Mouse (Mus musculus): ENCODE data around the gene Rnf207. TPM values are rescaled to one million over a fixed set of nuclear protein-coding genes. Genes with fewer than 3 reads are reported as not detected.
A peak's percentile ranks its signal among the peaks of the same experiment; 100 is the strongest.

Rnf207 gene
- total and polyA plus RNA-seq, 2 experiments from 2014 or later = 5.7 to 6.6 TPM

DNA sequence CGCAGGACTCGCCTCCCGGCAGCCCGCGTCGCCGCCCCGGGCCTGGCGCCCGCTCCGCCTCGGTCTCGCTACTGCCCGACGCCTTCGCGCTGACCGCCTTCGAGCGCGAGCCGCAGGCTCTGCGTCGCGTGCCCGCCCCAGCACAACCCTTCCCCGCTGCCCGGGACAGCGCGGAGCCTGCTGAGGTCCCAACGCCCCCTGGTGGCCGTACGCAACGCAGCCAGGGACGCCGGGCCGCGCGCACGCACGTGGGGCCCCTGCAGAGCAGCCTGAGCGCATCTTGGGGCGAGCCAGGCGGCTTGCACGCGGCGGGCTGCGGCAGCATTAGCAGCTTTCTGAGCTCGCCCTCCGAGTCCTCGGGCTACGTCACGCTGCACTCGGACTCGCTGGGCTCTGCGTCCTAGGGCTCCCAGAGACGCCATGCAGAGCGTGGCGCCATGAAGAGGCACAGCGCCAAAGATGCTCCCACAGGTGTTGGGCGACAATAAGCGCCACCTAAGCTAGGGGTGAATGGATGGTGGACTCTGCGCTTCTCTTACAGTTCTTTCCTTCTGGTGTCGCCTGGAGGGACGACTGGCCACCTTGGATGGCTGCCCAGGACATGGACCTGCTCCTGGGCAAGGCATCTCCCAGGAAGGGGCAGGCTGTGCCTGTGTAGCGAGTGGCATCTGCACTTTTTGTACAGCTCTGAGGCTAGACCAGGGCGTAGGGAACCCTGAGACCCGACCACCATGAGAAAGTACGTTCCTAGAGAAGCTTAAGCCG is 35.4 kb downstream of the Rnf207 start:
- Histone ChIP-seq H3K4me2 (ENCODE audit: low read depth, low read length) (peak overlapping the region; percentile 45), H3K27ac (no peak overlapping the region), H3K9me3 (ENCODE audit: low read length) (no peaks in the 10 kb centered on the region), H3K9ac (replicated peaks; ENCODE audit: low read length) (peak overlapping the region; percentile 31; the same call in 1 of the 2 replicates), H3K36me3 (ENCODE audit: insufficient read depth, low read length) (0 out of 2 replicates have a peak, but pooled peaks cover 10% of the 10 kb centered on the region), H3K4me1 (ENCODE audit: insufficient read depth, low read length) (peaks cover 16% of the 10 kb centered on the region), H3K27me3 (ENCODE audit: insufficient read depth, low read length) (peaks cover 43% of the 10 kb centered on the region), H3K4me3 (ENCODE audit: low read length) (peak overlapping the region; percentile 27)
- peak; percentile 67 for TF ChIP-seq CTCF (IDR thresholded peaks at IDR 0.05; ENCODE audit: low read depth)
- ATAC-seq = peak; percentile 80
- 8% methylated on average over 70 of the region's 70 CpGs for WGBS
- peak; percentile 91 for DNase-seq (ENCODE audit: low spot score)

DNA sequence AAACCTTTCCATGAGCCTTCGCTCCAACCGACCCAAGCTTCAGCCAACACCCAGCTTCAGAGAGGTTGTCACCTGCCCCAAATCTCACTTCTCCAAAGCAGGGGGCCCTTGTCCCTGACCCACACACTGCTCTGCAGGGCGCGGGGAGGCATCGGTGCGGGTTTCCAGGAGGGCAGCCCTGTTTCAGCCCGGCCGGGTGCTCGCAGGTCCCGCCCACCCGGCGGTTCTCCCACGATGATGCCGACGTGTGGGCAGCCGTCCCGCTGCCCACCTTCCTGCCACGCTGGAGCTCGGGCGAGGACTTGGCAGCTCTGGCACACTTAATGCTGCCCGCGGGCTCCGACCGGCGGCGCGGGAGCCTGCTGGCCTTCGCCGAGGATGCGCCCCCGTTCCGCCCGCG is 36.1 kb downstream of the Rnf207 start:
- peaks cover 38% of the 10 kb centered on the region for H3K27me3 ChIP-seq (ENCODE audit: insufficient read depth, low read length)
- peak overlapping the region; percentile 31; the same call in 1 of the 2 replicates for H3K9ac ChIP-seq (replicated peaks; ENCODE audit: low read length)
- 0 out of 2 replicates have a peak, but pooled peaks cover 10% of the 10 kb centered on the region for H3K36me3 ChIP-seq (ENCODE audit: insufficient read depth, low read length)
- H3K4me2 ChIP-seq (ENCODE audit: low read depth, low read length) = peak overlapping the region; percentile 45
- H3K4me1 ChIP-seq (ENCODE audit: insufficient read depth, low read length) = peaks cover 10% of the 10 kb centered on the region
- TF ChIP-seq CTCF (IDR thresholded peaks at IDR 0.05; ENCODE audit: low read depth) = no peak
- no peak overlapping the region for H3K27ac ChIP-seq
- ATAC-seq (no peak), DNase-seq (ENCODE audit: low spot score) (no peak)
- peak overlapping the region; percentile 27 for H3K4me3 ChIP-seq (ENCODE audit: low read length)
- H3K9me3 ChIP-seq (ENCODE audit: low read length) = no peaks in the 10 kb centered on the region
- WGBS = 25% methylated on average over 19 of the region's 34 CpGs

DNA sequence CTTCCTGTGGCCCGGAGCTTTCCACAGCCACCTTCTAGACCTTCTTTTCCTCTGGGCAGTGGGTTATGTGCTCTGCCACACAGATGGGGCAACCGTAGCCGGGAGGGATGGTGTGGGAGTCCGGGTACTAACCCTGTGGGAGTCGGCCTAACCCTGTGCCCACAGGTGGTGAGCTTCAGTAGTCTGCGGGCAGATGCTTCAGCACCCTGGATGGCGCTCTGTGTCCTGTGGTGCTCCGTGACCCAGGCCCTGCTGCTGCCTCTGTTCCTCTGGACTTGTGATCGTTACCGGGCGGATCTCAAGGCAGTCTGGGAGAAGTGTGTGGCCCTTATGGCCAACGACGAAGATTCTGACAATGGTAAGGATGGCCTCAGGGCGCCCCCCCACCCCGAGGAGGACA is 37.2 kb downstream of the Rnf207 start:
- H3K4me1 ChIP-seq (ENCODE audit: insufficient read depth, low read length) = peaks cover 10% of the 10 kb centered on the region
- whole genome bisulfite sequencing = 63% methylated on average over 15 of the region's 15 CpGs
- DNase-seq (ENCODE audit: low spot score) (no peak), ATAC-seq (no peak)
- H3K27ac ChIP-seq = no peak overlapping the region
- 0 out of 2 replicates have a peak, but pooled peaks cover 10% of the 10 kb centered on the region for H3K36me3 ChIP-seq (ENCODE audit: insufficient read depth, low read length)
- peaks cover 33% of the 10 kb centered on the region for H3K27me3 ChIP-seq (ENCODE audit: insufficient read depth, low read length)
- H3K9ac ChIP-seq (replicated peaks; ENCODE audit: low read length) = no peak overlapping the region
- no peak for TF ChIP-seq CTCF (IDR thresholded peaks at IDR 0.05; ENCODE audit: low read depth)
- no peaks in the 10 kb centered on the region for H3K9me3 ChIP-seq (ENCODE audit: low read length)
- H3K4me2 ChIP-seq (ENCODE audit: low read depth, low read length) = no peak overlapping the region
- no peak overlapping the region for H3K4me3 ChIP-seq (ENCODE audit: low read length)

DNA sequence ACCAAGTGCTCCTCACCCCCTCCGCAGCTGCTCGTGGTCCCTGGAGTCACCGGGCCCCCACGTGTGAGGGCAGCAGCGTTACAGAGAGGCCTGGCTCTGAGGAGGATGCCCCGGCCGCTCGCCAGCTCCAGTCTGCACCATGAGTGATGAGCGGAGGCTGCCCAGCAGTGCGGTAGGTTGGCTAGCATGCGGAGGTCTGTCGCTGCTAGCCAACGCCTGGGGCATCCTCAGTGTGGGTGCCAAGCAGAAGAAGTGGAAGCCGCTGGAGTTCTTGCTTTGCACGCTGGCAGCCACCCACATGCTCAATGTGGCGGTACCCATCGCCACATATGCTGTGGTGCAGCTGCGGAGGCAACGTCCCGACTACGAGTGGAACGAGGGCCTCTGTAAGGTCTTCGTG is 39.8 kb downstream of the Rnf207 start:
- DNase-seq (ENCODE audit: low spot score) (peak; percentile 71), ATAC-seq (peak; percentile 44)
- 0 out of 2 replicates have a peak, but pooled peaks cover 10% of the 10 kb centered on the region for H3K36me3 ChIP-seq (ENCODE audit: insufficient read depth, low read length)
- peaks cover 22% of the 10 kb centered on the region for H3K27me3 ChIP-seq (ENCODE audit: insufficient read depth, low read length)
- H3K4me2 ChIP-seq (ENCODE audit: low read depth, low read length) = no peak overlapping the region
- H3K27ac ChIP-seq = no peak overlapping the region
- WGBS = 55% methylated on average over 23 of the region's 23 CpGs
- H3K4me3 ChIP-seq (ENCODE audit: low read length) = no peak overlapping the region
- no peak overlapping the region for H3K9ac ChIP-seq (replicated peaks; ENCODE audit: low read length)
- no peak for TF ChIP-seq CTCF (IDR thresholded peaks at IDR 0.05; ENCODE audit: low read depth)
- peaks cover 3% of the 10 kb centered on the region for H3K4me1 ChIP-seq (ENCODE audit: insufficient read depth, low read length)
- H3K9me3 ChIP-seq (ENCODE audit: low read length) = no peaks in the 10 kb centered on the region

DNA sequence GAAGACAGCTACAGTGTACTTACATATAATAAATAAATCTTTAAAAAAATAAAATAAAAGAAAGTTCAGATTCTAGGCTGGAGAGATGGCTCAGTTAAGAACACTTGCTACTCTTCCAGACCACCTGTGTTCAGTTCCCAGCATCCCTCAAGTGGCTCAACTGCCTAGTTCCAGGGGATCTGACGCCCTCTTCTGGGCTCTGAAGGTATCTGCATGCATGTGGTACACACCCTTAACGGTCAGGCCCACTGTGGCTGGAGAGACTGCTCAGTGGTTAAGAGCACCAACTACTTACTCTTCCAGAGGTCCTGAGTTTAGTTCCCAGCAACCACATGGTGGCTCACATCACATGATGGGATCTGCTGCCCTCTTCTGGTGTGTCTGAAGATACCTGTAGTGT is 40.9 kb downstream of the Rnf207 start:
- peaks cover 22% of the 10 kb centered on the region for H3K27me3 ChIP-seq (ENCODE audit: insufficient read depth, low read length)
- H3K9ac ChIP-seq (replicated peaks; ENCODE audit: low read length) = no peak overlapping the region
- H3K9me3 ChIP-seq (ENCODE audit: low read length) = no peaks in the 10 kb centered on the region
- H3K27ac ChIP-seq = no peak overlapping the region
- no peak overlapping the region for H3K4me2 ChIP-seq (ENCODE audit: low read depth, low read length)
- TF ChIP-seq CTCF (IDR thresholded peaks at IDR 0.05; ENCODE audit: low read depth) = peak; percentile 34; the same call in 1 of the 2 replicates
- 71% methylated on average over 2 of the region's 2 CpGs for WGBS
- peaks cover 10% of the 10 kb centered on the region for H3K4me1 ChIP-seq (ENCODE audit: insufficient read depth, low read length)
- DNase-seq (ENCODE audit: low spot score) = no peak
- H3K36me3 ChIP-seq (ENCODE audit: insufficient read depth, low read length) = 0 out of 2 replicates have a peak, but pooled peaks cover 10% of the 10 kb centered on the region
- H3K4me3 ChIP-seq (ENCODE audit: low read length) = no peak overlapping the region
- no peak for ATAC-seq

DNA sequence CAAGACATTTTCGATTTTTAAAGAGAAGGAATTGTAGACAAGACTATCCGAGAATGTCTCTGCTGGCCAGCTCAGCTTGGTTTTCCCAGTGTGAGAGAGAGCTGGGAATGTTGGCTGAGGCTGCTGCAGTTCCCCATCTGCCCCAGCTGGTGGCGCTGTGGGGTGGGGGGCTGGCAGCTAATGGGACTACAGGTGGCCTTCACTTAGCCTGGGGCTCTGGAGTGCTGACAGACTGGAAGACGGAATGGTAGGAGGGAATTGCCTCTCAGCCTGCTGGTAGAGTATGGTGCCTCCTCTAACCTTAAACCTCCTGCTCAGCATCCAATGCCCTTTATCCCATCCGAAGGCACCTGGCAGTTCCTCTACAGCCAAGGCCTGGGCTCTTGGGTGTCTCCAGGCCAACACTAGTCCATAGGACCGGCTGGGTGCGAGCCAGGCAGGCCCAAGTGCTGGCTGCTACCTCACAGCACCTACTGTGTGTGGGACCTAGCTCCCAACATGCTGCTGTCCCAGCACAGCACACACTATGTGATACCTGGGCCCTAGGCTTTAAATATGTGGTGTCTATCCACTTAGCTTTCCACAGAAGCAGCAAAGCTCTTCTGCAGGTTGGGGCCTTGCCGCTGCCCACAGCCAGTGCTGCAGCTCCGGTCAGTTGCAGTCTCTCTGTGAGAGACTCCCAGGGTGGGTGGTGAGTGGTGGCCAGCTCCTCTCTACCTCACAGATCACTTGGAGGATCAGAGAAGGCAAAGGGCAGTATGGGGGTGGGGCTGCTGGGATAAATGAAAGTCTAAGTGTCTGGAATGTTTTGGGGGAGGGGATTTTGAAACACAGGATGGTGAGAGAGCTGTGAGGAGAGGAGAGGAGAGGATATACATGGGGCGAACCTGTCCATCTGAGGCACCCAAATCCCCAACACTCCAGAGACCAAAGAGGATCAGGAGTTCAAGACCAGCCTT is 42.1 kb downstream of the Rnf207 start:
- H3K4me3 ChIP-seq (ENCODE audit: low read length) = no peak overlapping the region
- peak; percentile 88 for TF ChIP-seq CTCF (IDR thresholded peaks at IDR 0.05; ENCODE audit: low read depth)
- ATAC-seq (no peak), DNase-seq (ENCODE audit: low spot score) (peak; percentile 51)
- H3K4me1 ChIP-seq (ENCODE audit: insufficient read depth, low read length) = peaks cover 10% of the 10 kb centered on the region
- H3K27ac ChIP-seq = no peak overlapping the region
- H3K9ac ChIP-seq (replicated peaks; ENCODE audit: low read length) = no peak overlapping the region
- WGBS = 52% methylated on average over 10 of the region's 10 CpGs
- 0 out of 2 replicates have a peak, but pooled peaks cover 10% of the 10 kb centered on the region for H3K36me3 ChIP-seq (ENCODE audit: insufficient read depth, low read length)
- H3K9me3 ChIP-seq (ENCODE audit: low read length) = no peaks in the 10 kb centered on the region
- no peak overlapping the region for H3K4me2 ChIP-seq (ENCODE audit: low read depth, low read length)
- peaks cover 12% of the 10 kb centered on the region for H3K27me3 ChIP-seq (ENCODE audit: insufficient read depth, low read length)

All from hindbrain, postnatal 0 days (tissue).